Mouse (Mus musculus): ENCODE measurements at regions not wholly inside any gene's neighbourhood (a gene's known extent, or its start where the extent isn't known, plus 50 kb on each side); places are given as distances from the start of the nearest gene placed in this dataset.

DNA sequence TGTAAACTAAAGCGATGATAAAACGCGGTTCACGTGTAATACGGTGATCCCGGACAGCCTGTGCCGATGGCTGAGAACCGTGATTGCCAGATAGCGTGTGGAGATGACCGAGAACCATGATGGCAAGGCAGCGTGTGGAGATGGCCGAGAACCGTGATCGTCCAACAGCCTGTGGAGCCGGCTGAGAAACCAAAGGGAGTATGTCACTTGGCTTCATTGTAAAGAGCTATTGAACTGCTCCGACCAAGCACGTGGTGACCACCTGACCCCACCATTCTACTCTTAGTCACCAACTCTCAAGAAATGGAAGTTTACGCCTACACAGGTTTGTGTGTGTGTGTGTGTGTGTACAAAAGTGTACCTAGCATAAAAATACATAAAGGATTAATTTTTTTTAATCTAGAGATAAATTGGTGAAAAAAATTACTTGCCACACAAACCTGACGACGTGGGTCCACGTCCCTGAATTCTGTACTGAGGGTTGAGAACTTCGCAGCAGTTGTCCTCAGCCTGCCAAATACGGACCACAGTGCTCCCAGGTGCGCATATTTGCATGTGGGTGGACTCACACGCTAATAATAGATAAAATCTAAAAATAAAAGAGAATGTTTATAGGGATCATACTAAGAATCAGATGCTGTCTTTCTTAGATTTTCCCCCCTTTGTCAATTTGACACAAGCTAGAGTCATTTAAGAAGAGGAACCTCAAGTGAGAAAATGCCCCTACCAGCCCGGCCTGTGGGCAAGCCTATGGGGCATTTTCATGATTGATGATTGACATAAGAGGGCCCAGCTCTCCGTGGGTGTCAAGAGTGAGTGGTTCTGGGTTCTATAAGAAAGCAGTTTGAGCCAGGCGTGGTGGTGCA lies 56.6 kb upstream of the Mef2a start:
- DNase-seq (ENCODE audit: low spot score in 2 of 2): no peak

GRCm38 (mm10) chr7:67428388-67428787 lies 55.7 kb upstream of the Mef2a start:
- no peak for DNase-seq (ENCODE audit: low spot score in 2 of 2)

- DNase-seq (ENCODE audit: low spot score in 2 of 2): no peak
Observed at GRCm38 (mm10) chr7:67426076-67426475, 53.4 kb upstream of the Mef2a start.

DNA sequence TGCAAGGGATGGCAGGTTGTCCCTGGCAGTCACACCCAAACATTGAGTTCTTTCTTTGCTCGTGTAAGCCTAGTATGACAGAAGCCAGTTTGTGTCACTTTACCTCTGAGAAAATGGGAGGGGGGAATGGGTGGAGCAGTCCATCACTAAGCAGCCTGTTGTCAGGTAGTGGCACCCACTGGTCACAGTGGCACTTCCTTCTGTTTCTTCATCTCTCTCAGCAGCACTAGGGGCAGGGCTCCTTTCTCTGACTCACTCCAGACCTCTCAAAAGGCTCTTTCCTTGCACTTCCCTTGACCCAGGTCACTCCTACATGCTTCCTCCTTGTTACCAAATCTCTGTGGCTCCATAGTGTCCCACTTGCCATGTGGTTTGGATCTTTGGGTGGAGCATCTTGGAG lies 52.9 kb upstream of the Mef2a start:
- DNase-seq (ENCODE audit: low spot score in 2 of 2): no peak

- peak; percentile 31 to 54 for DNase-seq (ENCODE audit: low spot score in 2 of 2)
Observed at GRCm38 (mm10) chr7:67424810-67425485, 52.3 kb upstream of the Mef2a start.
